Mouse (Mus musculus) Muller cell, postnatal 12 days (primary cell): Measurements from ENCODE around the gene Fah.
A peak's percentile ranks its signal among the peaks of the same experiment; 100 is the strongest.

Source experiments
- DNase-seq: peaks from one replicate; pipeline ENCODE4 v3.0.0-alpha.2; 2015; ENCODE audit errors: inconsistent ontology term

Gene Fah

DNA sequence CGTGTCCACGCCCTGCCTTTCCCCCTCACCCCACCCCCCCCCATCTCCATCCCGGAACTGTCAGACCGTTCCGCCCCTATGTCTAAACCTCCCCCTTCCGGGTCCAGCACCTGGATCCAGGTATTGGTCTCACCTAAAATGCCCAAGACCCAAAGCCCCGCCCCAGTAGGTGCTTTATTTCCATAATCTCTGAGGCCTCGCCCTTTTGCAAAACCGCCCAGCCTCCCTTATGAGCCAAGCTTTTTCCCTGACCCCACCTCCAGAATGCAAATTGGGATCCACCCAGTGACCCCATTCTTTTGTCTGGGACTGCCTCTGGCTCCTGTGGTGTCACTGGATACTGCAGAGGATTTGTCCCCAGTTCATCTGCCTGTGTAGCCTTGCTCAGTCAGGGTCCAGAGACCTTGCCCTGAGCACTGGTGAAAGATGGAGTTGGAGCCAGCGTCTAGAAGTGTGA lies at the start of gene Fah:
Gene Fah, minus strand, starts transcription at position 430 of the 457 bp plus-strand sequence.
- peak; percentile 91 for DNase-seq

- no peak for DNase-seq
These were observed 46.2 kb upstream of the Fah start for GRCm38 (mm10) chr7:84652740-84653139.

DNA sequence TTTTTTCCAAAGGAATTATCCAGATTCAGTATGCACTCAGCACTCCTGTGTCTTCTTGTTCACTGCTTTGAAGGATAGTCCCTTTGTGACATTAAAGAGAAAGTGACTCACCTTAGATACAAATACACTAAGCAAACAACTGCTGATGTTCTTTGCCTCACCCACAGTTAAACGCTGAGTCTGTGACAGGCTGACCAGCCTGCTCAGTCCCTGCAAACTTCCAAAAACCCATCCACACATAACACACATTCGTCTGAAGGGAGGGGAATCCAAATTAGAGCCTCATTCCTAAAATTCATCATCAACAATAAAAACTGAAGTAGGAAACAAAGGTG lies 45.4 kb upstream of the Fah start:
- no peak for DNase-seq

GRCm38 (mm10) chr7:84651303-84651986 lies 44.9 kb upstream of the Fah start:
- no peak for DNase-seq

- DNase-seq = no peak
These were observed 42.5 kb upstream of the Fah start for GRCm38 (mm10) chr7:84649016-84649415.

DNA sequence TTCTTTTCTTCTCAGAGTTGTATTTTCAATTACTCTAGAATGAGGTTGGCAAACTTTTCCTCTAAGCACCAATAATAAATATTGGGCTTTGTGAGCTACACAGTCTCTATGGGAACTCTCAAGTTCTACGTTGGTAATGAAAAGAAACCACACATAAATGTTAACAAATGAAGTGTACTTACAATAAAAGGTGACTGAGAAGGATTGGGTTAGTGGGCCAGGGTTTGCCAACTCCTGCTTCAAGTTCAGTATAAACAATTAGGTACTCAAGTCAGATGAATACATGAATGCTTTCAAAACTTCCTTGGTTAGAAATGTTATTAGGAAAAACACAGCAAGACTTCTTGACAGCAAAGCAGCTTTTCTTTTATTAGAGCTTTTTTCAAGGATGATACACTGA lies 39.7 kb upstream of the Fah start:
- no peak for DNase-seq

DNA sequence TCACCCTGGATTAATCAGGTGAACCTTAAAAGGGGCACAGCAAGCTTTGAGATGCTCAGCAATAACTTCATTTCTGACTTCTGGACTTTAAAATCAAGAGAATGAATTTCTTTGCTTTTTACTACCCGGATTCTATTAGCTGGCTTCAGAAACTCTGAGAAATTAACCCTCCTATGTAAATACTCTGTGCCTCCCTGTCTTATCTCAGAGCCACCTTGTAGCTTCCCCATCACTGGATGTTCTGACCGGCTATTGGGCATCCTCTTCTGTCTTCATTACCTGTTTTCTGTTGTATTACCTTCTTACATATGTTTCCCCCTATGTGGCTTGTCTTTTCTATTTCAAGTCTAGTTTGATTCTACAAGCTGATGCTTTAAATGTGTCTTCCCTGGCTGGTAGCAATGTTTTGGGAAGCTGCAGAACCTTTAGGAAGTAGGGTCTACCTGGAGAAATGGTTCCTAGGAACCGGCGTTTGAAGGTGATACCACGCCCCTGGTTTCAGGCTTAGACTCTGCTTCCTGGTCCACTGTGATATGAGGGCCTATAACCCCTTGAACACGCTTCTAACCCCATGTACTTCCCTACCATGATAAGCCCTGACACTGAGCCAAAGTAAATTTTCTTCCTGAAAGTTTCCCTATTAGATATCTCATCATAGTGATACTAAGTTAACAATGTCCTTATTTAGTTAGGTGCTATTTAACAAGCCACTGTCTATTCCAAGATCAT lies 36.9 kb upstream of the Fah start:
- no peak for DNase-seq

GRCm38 (mm10) chr7:84642159-84642928 lies 35.8 kb upstream of the Fah start:
- DNase-seq = no peak

- no peak for DNase-seq
These were observed 30.4 kb upstream of the Fah start for GRCm38 (mm10) chr7:84636939-84637338.

GRCm38 (mm10) chr7:84631878-84632277 lies 25.4 kb upstream of the Fah start:
- no peak for DNase-seq

DNA sequence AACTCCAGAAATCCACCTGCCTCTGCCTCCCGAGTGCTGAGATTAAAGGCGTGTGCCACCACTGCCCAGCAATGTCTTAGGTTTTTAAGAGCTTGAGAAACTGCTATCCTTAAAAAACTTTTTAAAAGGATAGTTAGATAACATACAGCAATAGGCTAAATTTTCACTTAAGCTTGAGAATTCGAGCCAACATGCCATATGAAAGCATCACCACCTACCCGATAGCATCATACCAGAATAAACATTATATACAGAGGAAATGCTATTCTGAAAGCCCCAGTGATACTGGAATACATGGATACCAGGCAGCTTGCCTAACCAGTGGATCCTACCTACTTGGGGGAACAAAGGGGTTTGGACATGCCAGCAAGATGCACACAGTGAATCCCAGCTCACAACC lies 17.2 kb upstream of the Fah start:
- no peak for DNase-seq

DNA sequence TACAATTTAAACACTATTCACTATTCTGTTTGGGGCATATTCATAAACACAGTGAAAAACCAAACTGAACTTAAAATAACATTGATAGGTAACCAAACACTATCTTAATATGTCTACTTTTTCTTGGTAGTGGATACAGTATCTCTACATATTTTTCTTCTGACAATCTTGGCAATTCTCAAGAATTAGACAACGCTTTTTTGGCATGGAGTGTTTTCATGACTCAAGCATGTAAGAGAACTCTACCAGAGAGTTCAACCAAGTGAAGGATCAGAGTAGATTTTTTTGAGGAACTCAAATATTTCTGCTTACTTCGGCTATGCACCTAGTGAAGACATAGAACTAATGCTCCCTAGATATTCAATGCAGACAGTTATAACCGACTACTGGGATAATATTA lies 14.4 kb upstream of the Fah start:
- DNase-seq = no peak

- DNase-seq = no peak
These were observed 12.4 kb upstream of the Fah start for GRCm38 (mm10) chr7:84618951-84619350.

GRCm38 (mm10) chr7:84612445-84612844 lies 5.9 kb upstream of the Fah start:
- no peak for DNase-seq

DNA sequence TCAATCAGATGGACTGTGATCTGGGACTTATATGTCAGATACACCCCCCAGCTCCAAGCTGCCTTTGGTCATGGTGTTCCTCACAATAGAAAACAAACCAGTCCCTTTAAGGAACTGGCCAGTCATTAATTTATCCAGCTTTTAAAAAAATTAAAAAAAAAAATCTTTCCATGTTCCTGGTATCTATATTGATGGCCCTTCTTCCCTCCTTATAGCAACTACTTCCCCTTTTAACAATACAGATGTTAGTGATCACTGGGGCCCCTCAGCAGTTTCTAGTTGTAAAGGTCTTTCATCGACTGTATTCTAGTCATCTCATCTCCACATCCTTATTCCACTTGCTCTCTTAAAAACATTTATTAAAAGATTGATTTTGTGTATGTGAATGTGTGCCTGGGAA lies 5.1 kb upstream of the Fah start:
- no peak for DNase-seq

GRCm38 (mm10) chr7:84605704-84606292 lies 724 bp downstream of the Fah start:
- DNase-seq = peak; percentile 96

DNA sequence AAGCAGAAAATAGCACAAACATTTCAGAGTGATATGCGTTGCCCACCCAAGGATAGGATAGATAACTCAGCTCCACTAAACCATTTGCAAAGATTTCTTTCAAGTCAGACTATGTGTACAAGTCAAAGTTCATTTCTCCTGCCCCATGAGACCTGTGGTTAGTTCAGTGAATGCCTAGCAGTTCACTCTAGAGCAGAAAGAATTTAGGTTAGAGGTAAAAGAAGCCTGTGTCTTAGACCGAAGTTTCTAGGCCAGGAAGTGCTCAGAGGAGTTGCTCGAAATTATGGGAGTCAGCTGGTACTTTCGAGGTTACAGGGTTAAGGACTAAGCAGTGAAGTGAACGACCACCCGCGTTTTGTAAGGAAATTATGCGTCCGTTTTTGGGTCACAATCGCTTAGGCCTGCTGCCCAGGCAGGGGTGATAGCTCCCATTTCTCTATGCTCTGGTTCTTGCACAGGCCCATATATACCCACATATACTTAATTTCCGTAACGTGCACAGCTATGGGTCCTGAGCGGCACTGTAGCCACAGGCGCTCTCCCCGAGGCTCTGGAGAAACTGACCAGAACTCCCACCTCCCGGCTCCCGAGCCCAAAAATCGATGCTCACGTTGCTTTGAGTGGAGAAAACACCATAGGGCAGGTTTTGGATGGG lies 1.4 kb downstream of the Fah start:
- no peak for DNase-seq

DNA sequence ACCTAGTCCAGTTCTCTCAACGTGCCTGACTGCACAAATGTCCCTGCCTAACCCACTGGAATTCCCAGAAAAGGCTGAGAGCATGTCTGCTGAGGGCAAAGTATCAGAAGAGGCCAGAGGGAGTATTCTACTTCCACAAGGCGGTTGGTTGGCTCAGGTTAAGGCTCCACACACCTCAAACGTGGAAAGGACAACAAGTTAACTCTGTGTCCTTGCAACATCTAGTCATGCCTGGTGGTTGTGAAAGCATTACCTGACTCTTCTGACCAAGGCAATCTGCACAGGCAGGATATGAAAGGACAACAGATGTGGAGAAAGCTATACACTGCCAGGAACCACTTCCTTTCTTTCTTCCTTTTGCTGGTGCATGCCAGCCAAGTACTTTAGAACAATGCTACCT lies 2.0 kb downstream of the Fah start:
- no peak for DNase-seq

GRCm38 (mm10) chr7:84601331-84601730 lies 5.2 kb downstream of the Fah start:
- DNase-seq = no peak

DNA sequence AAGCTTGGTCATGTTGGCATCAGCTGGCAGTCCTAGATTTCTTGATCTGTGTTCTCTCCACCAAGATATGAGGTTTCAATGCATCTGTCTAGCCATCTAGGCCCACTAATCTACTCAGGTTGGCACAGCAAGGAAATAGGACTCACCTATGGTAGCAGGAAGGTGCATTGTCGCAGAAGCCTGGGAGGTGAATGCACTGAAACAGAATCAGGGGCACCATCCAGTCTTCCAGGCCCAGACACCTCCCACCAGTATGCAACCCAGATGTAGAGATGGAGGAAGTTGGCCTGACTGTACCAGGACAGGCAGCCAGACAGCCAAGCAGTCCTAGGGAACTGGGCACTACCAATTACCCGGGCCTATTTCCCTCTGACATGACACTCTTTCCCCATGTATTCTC lies 5.9 kb downstream of the Fah start:
- no peak for DNase-seq

GRCm38 (mm10) chr7:84596633-84597032 lies 9.9 kb downstream of the Fah start:
- DNase-seq = no peak

- no peak for DNase-seq
These were observed 10.5 kb downstream of the Fah start for GRCm38 (mm10) chr7:84596002-84596401.
